Mouse (Mus musculus) MEL (cell line): ENCODE measurements around the gene Baiap2l1. TPM values are rescaled to one million over a fixed set of nuclear protein-coding genes. Genes with fewer than 3 reads are reported as not detected.

Experiments used
- DNase-seq: peaks from one replicate; pipeline ENCODE4 v3.0.0; 2011; ENCODE audit warnings: low read depth, low spot score
- H3K27ac ChIP-seq: 2 replicates; pipeline ENCODE4 v1.5.1; 2012; ENCODE audit warnings: low read depth, mild to moderate bottlenecking, control low read depth, low read length, moderate library complexity; ENCODE audit not compliant: control insufficient read depth
- H3K27me3 ChIP-seq, 2 experiments: fragments of 150-350 bp in 1 of 2; sonication (generic) in 1 of 2; 2 replicates each; pipeline ENCODE4 v1.6.1; 2012; ENCODE audit warnings: low read length in 2 of 2, mild to moderate bottlenecking in 2 of 2, improper control_type of control experiment in 1 of 2, moderate library complexity in 1 of 2; ENCODE audit not compliant: insufficient read depth in 2 of 2, control insufficient read depth in 1 of 2
- H3K36me3 ChIP-seq, 2 experiments: 2 replicates each; pipeline ENCODE4 v1.6.1; 2012 to 2014; ENCODE audit warnings: low read length in 2 of 2, improper control_type of control experiment in 1 of 2, inconsistent platforms in 1 of 2, mild to moderate bottlenecking in 1 of 2; ENCODE audit not compliant: insufficient read depth in 2 of 2, control insufficient read depth in 1 of 2
- H3K4me1 ChIP-seq, 2 experiments: fragments of 150-350 bp in 1 of 2; sonication (generic) in 1 of 2; 2 replicates each; pipeline ENCODE4 v1.6.1; 2012; ENCODE audit warnings: low read length in 2 of 2, improper control_type of control experiment in 1 of 2, mild to moderate bottlenecking in 1 of 2; ENCODE audit not compliant: insufficient read depth in 2 of 2, control insufficient read depth in 1 of 2
- H3K4me3 ChIP-seq, 2 experiments: fragments of 150-350 bp in 1 of 2; sonication (generic) in 1 of 2; 2 replicates each; pipeline ENCODE4 v1.5.1; 2012; ENCODE audit warnings: low read depth in 2 of 2, low read length in 2 of 2, mild to moderate bottlenecking in 2 of 2, moderate library complexity in 2 of 2, control low read depth in 1 of 2, improper control_type of control experiment in 1 of 2; ENCODE audit not compliant: control insufficient read depth in 1 of 2, insufficient read depth in 1 of 2
- H3K79me2 ChIP-seq: 2 replicates; pipeline ENCODE4 v1.6.1; 2012; ENCODE audit warnings: mild to moderate bottlenecking, low read length, moderate library complexity; ENCODE audit not compliant: control insufficient read depth, poor library complexity, insufficient read depth
- H3K9ac ChIP-seq: 2 replicates; pipeline ENCODE4 v1.6.1; 2012; ENCODE audit warnings: low read depth, mild to moderate bottlenecking, control low read depth, low read length, moderate library complexity; ENCODE audit not compliant: control insufficient read depth, poor library complexity, severe bottlenecking
- H3K9me3 ChIP-seq: fragments of 150-350 bp; sonication (generic); replicated peaks from 2 replicates; pipeline ENCODE4 v1.6.1; 2012; ENCODE audit warnings: mild to moderate bottlenecking, low read length, improper control_type of control experiment, moderate library complexity; ENCODE audit not compliant: insufficient read depth
- BHLHE40 ChIP-seq: IDR thresholded peaks from 2 replicates; pipeline ENCODE4 v1.6.1; 2012; ENCODE audit warnings: low read depth, mild to moderate bottlenecking, inconsistent platforms, low read length, improper control_type of control experiment, borderline replicate concordance
- CHD1 ChIP-seq: IDR thresholded peaks from 2 replicates; pipeline ENCODE4 v1.6.1; 2012; ENCODE audit warnings: low read depth, mild to moderate bottlenecking, inconsistent platforms, low read length, improper control_type of control experiment
- CHD2 ChIP-seq: IDR thresholded peaks from 2 replicates; pipeline ENCODE4 v1.6.1; 2011; ENCODE audit warnings: low read length, improper control_type of control experiment
- CTCF ChIP-seq, 3 experiments: IDR thresholded peaks in 2 of 3; conservative IDR thresholded peaks in 1 of 3; 2 replicates each; pipeline ENCODE4 v1.5.1; 2011 to 2012; ENCODE audit warnings: low read length in 3 of 3, low read depth in 2 of 3, mild to moderate bottlenecking in 2 of 3, improper control_type of control experiment in 1 of 3, inconsistent platforms in 1 of 3, mixed read lengths in 1 of 3, moderate library complexity in 1 of 3; ENCODE audit not compliant: control insufficient read depth in 1 of 3, insufficient read depth in 1 of 3, poor library complexity in 1 of 3, severe bottlenecking in 1 of 3
- ETS1 ChIP-seq: IDR thresholded peaks from 2 replicates; pipeline ENCODE4 v1.6.1; 2012; ENCODE audit warnings: low read depth, mild to moderate bottlenecking, inconsistent platforms, low read length, improper control_type of control experiment, moderate library complexity
- GATA1 ChIP-seq: IDR thresholded peaks from 2 replicates; pipeline ENCODE4 v1.6.1; 2011; ENCODE audit warnings: low read depth, low read length, improper control_type of control experiment
- HCFC1 ChIP-seq: IDR thresholded peaks from 2 replicates; pipeline ENCODE4 v1.6.1; 2012; ENCODE audit warnings: low read depth, mild to moderate bottlenecking, inconsistent platforms, low read length, improper control_type of control experiment, moderate library complexity
- KAT2A ChIP-seq: conservative IDR thresholded peaks from 2 replicates; pipeline ENCODE4 v1.6.1; 2012; ENCODE audit warnings: low read depth, low read length, improper control_type of control experiment, inconsistent platforms
- MAFK ChIP-seq: IDR thresholded peaks from 2 replicates; pipeline ENCODE4 v1.6.1; 2011; ENCODE audit warnings: low read depth, mild to moderate bottlenecking, low read length, improper control_type of control experiment, borderline replicate concordance
- MAX ChIP-seq: IDR thresholded peaks from 2 replicates; pipeline ENCODE4 v1.6.1; 2011; ENCODE audit warnings: low read length, improper control_type of control experiment
- MAZ ChIP-seq: IDR thresholded peaks from 2 replicates; pipeline ENCODE4 v1.6.1; 2012; ENCODE audit warnings: low read depth, mild to moderate bottlenecking, inconsistent platforms, low read length, improper control_type of control experiment
- MXI1 ChIP-seq: IDR thresholded peaks from 2 replicates; pipeline ENCODE4 v1.6.1; 2011; ENCODE audit warnings: mild to moderate bottlenecking, low read depth, low read length, improper control_type of control experiment
- MYC ChIP-seq: IDR thresholded peaks from 2 replicates; pipeline ENCODE4 v1.6.1; 2011; ENCODE audit warnings: low read depth, mild to moderate bottlenecking, low read length, improper control_type of control experiment, moderate library complexity
- POLR2AphosphoS2 ChIP-seq: IDR thresholded peaks from 2 replicates; pipeline ENCODE4 v1.6.1; 2011; ENCODE audit warnings: low read length, improper control_type of control experiment
- SIN3A ChIP-seq: IDR thresholded peaks from 2 replicates; pipeline ENCODE4 v1.6.1; 2012; ENCODE audit warnings: low read length, improper control_type of control experiment, inconsistent platforms
- SMC3 ChIP-seq: IDR thresholded peaks from 2 replicates; pipeline ENCODE4 v1.6.1; 2011; ENCODE audit warnings: low read depth, low read length, improper control_type of control experiment
- TAL1 ChIP-seq: IDR thresholded peaks from 2 replicates; pipeline ENCODE4 v1.6.1; 2012; ENCODE audit warnings: mild to moderate bottlenecking, inconsistent platforms, low read length, moderate library complexity, mixed read lengths
- TCF12 ChIP-seq: IDR thresholded peaks from 2 replicates; pipeline ENCODE4 v1.6.1; 2014; ENCODE audit warnings: low read depth, mild to moderate bottlenecking, inconsistent platforms, low read length, improper control_type of control experiment, moderate library complexity
- UBTF ChIP-seq: IDR thresholded peaks from 2 replicates; pipeline ENCODE4 v1.6.1; 2012; ENCODE audit warnings: low read depth, mild to moderate bottlenecking, inconsistent platforms, low read length, improper control_type of control experiment, moderate library complexity, borderline replicate concordance; ENCODE audit not compliant: insufficient read depth
- ZKSCAN1 ChIP-seq: IDR thresholded peaks from 2 replicates; pipeline ENCODE4 v1.6.1; 2012; ENCODE audit warnings: low read depth, mild to moderate bottlenecking, inconsistent platforms, low read length, improper control_type of control experiment, moderate library complexity
- ZMIZ1 ChIP-seq: IDR thresholded peaks from 2 replicates; pipeline ENCODE4 v1.6.1; 2012; ENCODE audit warnings: low read depth, mild to moderate bottlenecking, inconsistent platforms, low read length, improper control_type of control experiment, moderate library complexity
- ZNF384 ChIP-seq: IDR thresholded peaks from 2 replicates; pipeline ENCODE4 v1.6.1; 2012; ENCODE audit warnings: low read depth, mild to moderate bottlenecking, inconsistent platforms, low read length, improper control_type of control experiment
- polyA plus RNA-seq, 2 experiments: library from polyadenylated mRNA; stranded (reverse) in 1 of 2; unstranded in 1 of 2; fragments of >175 nt in 1 of 2; fragments of >200 nt in 1 of 2; gene quantifications; 2 replicates each; pipeline versions ENCODE4 v1.2.1 to v1.2.4; 2012; ENCODE audit warnings: low replicate concordance in 2 of 2, low read depth in 1 of 2; ENCODE audit not compliant: insufficient read length in 2 of 2, insufficient read depth in 1 of 2, missing spikeins in 1 of 2
- total RNA-seq: library from RNA; depleted of rRNA; stranded (reverse); fragments of 300-350 nt; gene quantifications from 2 replicates; pipeline ENCODE4 v1.2.3, GENCODE M21; 2012

Baiap2l1 gene
- total and polyA plus RNA-seq, 3 experiments = 0.06 TPM; not detected in 2

- peaks cover 0 to 8% of the 10 kb centered on the region in 2 experiments; a peak in 1 of 4 replicates for H3K36me3 ChIP-seq
- peaks cover 0 to 16% of the 10 kb centered on the region in 2 experiments; a peak in 2 of 4 replicates for H3K4me1 ChIP-seq
- no peaks in the 10 kb centered on the region for H3K27me3 ChIP-seq
- H3K9me3 ChIP-seq = no peaks in the 10 kb centered on the region
- no peaks in the 10 kb centered on the region for H3K79me2 ChIP-seq
- no peak overlapping the region for H3K4me3 ChIP-seq
- H3K9ac ChIP-seq = no peak overlapping the region
- TF ChIP-seq MAZ (no peak), BHLHE40 (no peak), UBTF (no peak), MXI1 (no peak), POLR2AphosphoS2 (no peak), TAL1 (no peak), SMC3 (no peak)
- no peak for DNase-seq
- H3K27ac ChIP-seq = no peak overlapping the region
Observed at GRCm38 (mm10) chr5:144284599-144284998, 73.3 kb downstream of the Baiap2l1 start.

- H3K79me2 ChIP-seq = no peaks in the 10 kb centered on the region
- H3K4me3 ChIP-seq = no peak overlapping the region
- H3K9me3 ChIP-seq = no peaks in the 10 kb centered on the region
- TF ChIP-seq ZNF384 (peak; percentile 53), ETS1 (peak; percentile 67), MYC (no peak), SIN3A (peak; percentile 54)
- no peak overlapping the region for H3K9ac ChIP-seq
- H3K27me3 ChIP-seq = no peaks in the 10 kb centered on the region
- DNase-seq = peak; percentile 66
- no peak overlapping the region for H3K27ac ChIP-seq
- peaks cover 0 to 6% of the 10 kb centered on the region in 2 experiments; a peak in 1 of 4 replicates for H3K36me3 ChIP-seq
- H3K4me1 ChIP-seq = peaks cover 0 to 12% of the 10 kb centered on the region in 2 experiments; a peak in 2 of 4 replicates
Observed at GRCm38 (mm10) chr5:144283551-144284031, 74.3 kb downstream of the Baiap2l1 start.

GRCm38 (mm10) chr5:144282470-144283260, 75.2 kb downstream of the Baiap2l1 start:
- H3K27me3 ChIP-seq = no peaks in the 10 kb centered on the region
- no peak overlapping the region for H3K9ac ChIP-seq
- no peak for DNase-seq
- no peak overlapping the region for H3K27ac ChIP-seq
- peaks cover 0 to 12% of the 10 kb centered on the region in 2 experiments; a peak in 2 of 4 replicates for H3K4me1 ChIP-seq
- H3K36me3 ChIP-seq = peaks cover 0 to 6% of the 10 kb centered on the region in 2 experiments; a peak in 1 of 4 replicates
- no peak overlapping the region for H3K4me3 ChIP-seq
- H3K9me3 ChIP-seq = no peaks in the 10 kb centered on the region
- no peaks in the 10 kb centered on the region for H3K79me2 ChIP-seq
- no peak for TF ChIP-seq MXI1
- TF ChIP-seq CHD1 = no peak
- TF ChIP-seq CHD2 = no peak
- TF ChIP-seq CTCF (IDR thresholded peaks at IDR 0.05 in 2 of 3, conservative IDR thresholded peaks at IDR 0.05 in 1 of 3; ENCODE audit: control insufficient read depth in 1 of 3, insufficient read depth in 1 of 3, low read depth in 2 of 3, low read length in 3 of 3, poor library complexity in 1 of 3, severe bottlenecking in 1 of 3) = no peak
- no peak for TF ChIP-seq KAT2A
- TF ChIP-seq GATA1 = no peak
- no peak for TF ChIP-seq MYC
- no peak for TF ChIP-seq HCFC1
- no peak for TF ChIP-seq SIN3A
- TF ChIP-seq ZKSCAN1 = no peak
- TF ChIP-seq TCF12 = no peak
- TF ChIP-seq ZMIZ1 = no peak
- no peak for TF ChIP-seq MAX
- TF ChIP-seq MAFK = no peak
- TF ChIP-seq SMC3 = no peak
